ENCODE assay signal across 15 mouse cellular contexts in genomic region chr7:13260746-13261700, GRCm38 (mm10). TPM values are rescaled to one million over a fixed set of nuclear protein-coding genes. Genes with fewer than 3 reads are reported as not detected.
DNase-seq lines count a peak whose midpoint lies in the region; ATAC-seq and TF ChIP-seq lines count a peak whose summit lies in the region.
"Had no signal": no experiment of that assay in that cellular context is flagged by ENCODE, and none has a peak within 500 bp of the region (broad histone marks: within the 10 kb centered on the region; RNA-seq: fewer than 3 reads in every experiment).

No protein-coding gene starts in this region.

- ATAC-seq in megakaryocyte, adult 5-6 weeks (ENCODE audit: poor library complexity, severe bottlenecking), result no peak
- ATAC-seq in heart, embryonic 14.5 days (ENCODE audit: insufficient number of reproducible peaks, insufficient read depth, low FRiP score, low read depth), result no peak
- ATAC-seq in midbrain, embryonic 15.5 days (replicated peaks), result peak; percentile 53; the same call in 1 of the 2 replicates

- H3K27me3 ChIP-seq in megakaryocyte, embryonic 14.5 days (replicated peaks), result peaks cover 9% of the 10 kb centered on the region
- H3K27me3 ChIP-seq in heart, embryonic 14.5 days (ENCODE audit: control insufficient read depth, insufficient read depth, low read length), result peaks cover 4% of the 10 kb centered on the region; the same call in 1 of the 2 replicates
- no peaks in the 10 kb centered on the region for H3K27me3 ChIP-seq in midbrain, embryonic 15.5 days (replicated peaks)
- H3K27me3 ChIP-seq: stomach, embryonic 15.5 days had no signal

- DNase-seq in gastrocnemius, adult 2 months, result peak; percentile 48
- no peak for DNase-seq in gastrocnemius, adult 8-10 months (ENCODE audit: low spot score in 2 of 2)
- no peak for DNase-seq in adrenal gland, adult 2 months
- no peak for DNase-seq in adrenal gland, postnatal 25 days
- DNase-seq: cerebellum, postnatal 25 days; gastrocnemius, postnatal 14 days; lung, adult 18-20 months had no signal

- no peak overlapping the region for H3K9ac ChIP-seq in heart, embryonic 14.5 days (ENCODE audit: low read length)
- no peak overlapping the region for H3K9ac ChIP-seq in midbrain, embryonic 15.5 days
- H3K9ac ChIP-seq: stomach, embryonic 15.5 days had no signal

- 37% methylated on average over 50 of the region's 50 CpGs for WGBS in heart, embryonic 14.5 days
- WGBS in midbrain, embryonic 15.5 days, result 54% methylated on average over 50 of the region's 50 CpGs

- H3K36me3 ChIP-seq in megakaryocyte, embryonic 14.5 days (replicated peaks; ENCODE audit: low read length), result no peaks in the 10 kb centered on the region
- H3K36me3 ChIP-seq in heart, embryonic 14.5 days (ENCODE audit: control insufficient read depth, insufficient read depth, low read length), result no peaks in the 10 kb centered on the region
- no peaks in the 10 kb centered on the region for H3K36me3 ChIP-seq in midbrain, embryonic 15.5 days (replicated peaks)
- H3K36me3 ChIP-seq: stomach, embryonic 15.5 days had no signal

- intact Hi-C loops in gastrocnemius, adult 2 months (cut with DNase I), result no loop called here

- no peak overlapping the region for H3K27ac ChIP-seq in gastrocnemius, adult 2 months
- no peak overlapping the region for H3K27ac ChIP-seq in heart, embryonic 14.5 days (replicated peaks in 1 of 2; ENCODE audit: control insufficient read depth in 1 of 2, insufficient read depth in 1 of 2, low read depth in 2 of 2, low read length in 2 of 2)
- no peak overlapping the region for H3K27ac ChIP-seq in midbrain, embryonic 15.5 days
- H3K27ac ChIP-seq: stomach, embryonic 15.5 days had no signal

- TF ChIP-seq CTCF in gastrocnemius, adult 2 months (IDR thresholded peaks at IDR 0.05), result no peak

- peaks cover 4% of the 10 kb centered on the region; the same call in 1 of the 2 replicates for H3K4me1 ChIP-seq in megakaryocyte, embryonic 14.5 days
- H3K4me1 ChIP-seq in heart, embryonic 14.5 days (ENCODE audit: control insufficient read depth in 2 of 2, insufficient read depth in 2 of 2, low read length in 2 of 2), result no peaks in the 10 kb centered on the region
- H3K4me1 ChIP-seq in midbrain, embryonic 15.5 days, result no peaks in the 10 kb centered on the region
- H3K4me1 ChIP-seq: stomach, embryonic 15.5 days had no signal

- peak overlapping the region; percentile 15; the same call in 1 of the 2 replicates for H3K4me3 ChIP-seq in gastrocnemius, adult 2 months
- peak overlapping the region; percentile 42 for H3K4me3 ChIP-seq in megakaryocyte, embryonic 14.5 days (replicated peaks)
- no peak overlapping the region for H3K4me3 ChIP-seq in heart, embryonic 14.5 days (ENCODE audit: control insufficient read depth in 1 of 2, insufficient read depth in 1 of 2, low read depth in 1 of 2, low read length in 2 of 2)
- no peak overlapping the region for H3K4me3 ChIP-seq in midbrain, embryonic 15.5 days
- H3K4me3 ChIP-seq: stomach, embryonic 15.5 days had no signal

- peaks cover 11% of the 10 kb centered on the region for H3K9me3 ChIP-seq in megakaryocyte, embryonic 14.5 days
- H3K9me3 ChIP-seq in heart, embryonic 14.5 days (ENCODE audit: control insufficient read depth, low read length), result no peaks in the 10 kb centered on the region
- no peaks in the 10 kb centered on the region for H3K9me3 ChIP-seq in midbrain, embryonic 15.5 days
- H3K9me3 ChIP-seq: stomach, embryonic 15.5 days had no signal

- peak overlapping the region; percentile 16; the same call in 1 of the 2 replicates for H3K4me2 ChIP-seq in heart, embryonic 14.5 days (ENCODE audit: low read length)
- H3K4me2 ChIP-seq in midbrain, embryonic 15.5 days, result no peak overlapping the region
- H3K4me2 ChIP-seq: stomach, embryonic 15.5 days had no signal

RNA-seq across cellular contexts. Expression of gene Lig1, which starts 16.1 kb away (rescaled TPM):
- total RNA-seq in gastrocnemius, adult 2 months (2021), result 1 to 10 TPM; 1.1 to 1.4 TPM
- total RNA-seq in gastrocnemius, adult 8-10 months (2022), result 1 to 10 TPM in 1 of 4 experiments, under 1 TPM in 3; 0.53 to 1.2 (median 0.75) TPM
- polyA plus RNA-seq in megakaryocyte, embryonic 14.5 days (2012; ENCODE audit: insufficient read depth, low replicate concordance), result 17.7 and 19.6 TPM in 2 replicates
- total RNA-seq in megakaryocyte, adult 5-6 weeks (2015), result 82.6 and 86.7 TPM in 2 replicates
- 53.5 and 74.3 TPM in 2 replicates for total RNA-seq in megakaryocyte, adult 5-6 weeks (2017)
- polyA plus RNA-seq in heart, embryonic 14.5 days (2014; fragmentation: Nextera tagmentation; extraction: Ambion mirVana), result 53.4 and 57.5 TPM in 2 replicates
- polyA plus RNA-seq in midbrain, embryonic 15.5 days (2015; fragmentation: Nextera tagmentation; extraction: Ambion mirVana), result 34.6 and 36.8 TPM in 2 replicates
- total RNA-seq in adrenal gland, adult 2 months (2021), result 10 to 100 TPM in 1 of 2 experiments, 1 to 10 TPM in 1; 8.2 to 11.8 TPM
- 3.5 and 4.0 TPM in 2 replicates for polyA plus RNA-seq in adrenal gland, adult 2 months (2012; rRNA removed)
- 17.7 and 20.2 TPM in 2 replicates for total RNA-seq in adrenal gland, postnatal 25 days (2021)

RNA-seq across cellular contexts. Expression of gene Zswim9, which starts 17.5 kb away (rescaled TPM):
- 10 to 100 TPM; 12.6 to 14.5 TPM for total RNA-seq in gastrocnemius, adult 2 months (2021)
- total RNA-seq in gastrocnemius, adult 8-10 months (2022), result 10 to 100 TPM; 13.0 to 15.2 (median 14.0) TPM
- polyA plus RNA-seq in megakaryocyte, embryonic 14.5 days (2012; ENCODE audit: insufficient read depth, low replicate concordance), result 1.1 TPM in 1 of 2 replicates, not detected in the other
- total RNA-seq in megakaryocyte, adult 5-6 weeks (2015), result 2.1 and 7.9 TPM in 2 replicates
- 2.2 and 3.7 TPM in 2 replicates for total RNA-seq in megakaryocyte, adult 5-6 weeks (2017)
- 3.3 and 4.2 TPM in 2 replicates for polyA plus RNA-seq in heart, embryonic 14.5 days (2014; fragmentation: Nextera tagmentation; extraction: Ambion mirVana)
- 16.9 and 18.0 TPM in 2 replicates for polyA plus RNA-seq in midbrain, embryonic 15.5 days (2015; fragmentation: Nextera tagmentation; extraction: Ambion mirVana)
- total RNA-seq in adrenal gland, adult 2 months (2021), result 10 to 100 TPM in 1 of 2 experiments, 1 to 10 TPM in 1; 7.4 to 10.4 TPM
- polyA plus RNA-seq in adrenal gland, adult 2 months (2012; rRNA removed), result 5.6 and 5.8 TPM in 2 replicates
- 13.2 and 14.5 TPM in 2 replicates for total RNA-seq in adrenal gland, postnatal 25 days (2021)

RNA-seq across cellular contexts. Expression of gene Vmn1r89, which starts 48.2 kb away (rescaled TPM):
- total RNA-seq in gastrocnemius, adult 2 months (2021), result not detected
- not detected for total RNA-seq in gastrocnemius, adult 8-10 months (2022)
- 0.02 TPM in 1 of 2 replicates, not detected in the other for polyA plus RNA-seq in megakaryocyte, embryonic 14.5 days (2012; ENCODE audit: insufficient read depth, low replicate concordance)
- total RNA-seq in megakaryocyte, adult 5-6 weeks (2015), result not detected in 2 replicates
- total RNA-seq in megakaryocyte, adult 5-6 weeks (2017), result not detected in 2 replicates
- not detected in 2 replicates for polyA plus RNA-seq in heart, embryonic 14.5 days (2014; fragmentation: Nextera tagmentation; extraction: Ambion mirVana)
- not detected in 2 replicates for polyA plus RNA-seq in midbrain, embryonic 15.5 days (2015; fragmentation: Nextera tagmentation; extraction: Ambion mirVana)
- not detected for total RNA-seq in adrenal gland, adult 2 months (2021)
- not detected in 2 replicates for polyA plus RNA-seq in adrenal gland, adult 2 months (2012; rRNA removed)
- total RNA-seq in adrenal gland, postnatal 25 days (2021), result not detected in 2 replicates
- total RNA-seq: adrenal gland, adult 18-20 months; gastrocnemius, postnatal 14 days; layer of hippocampus, postnatal 14 days had no signal
- polyA plus RNA-seq: neural tube, embryonic 11.5 days; stomach, embryonic 15.5 days had no signal

Comparison
In these comparisons a context has a peak if more than half of its experiments do, and no peak if none do; other contexts are left out.
1. H3K4me3 ChIP-seq: peak in gastrocnemius, adult 2 months (single experiment) and megakaryocyte, embryonic 14.5 days (single experiment); none in heart, embryonic 14.5 days (0 of 2) and midbrain, embryonic 15.5 days (single experiment).